Mouse (Mus musculus): ENCODE measurements around the gene Znrf2. TPM values are rescaled to one million over a fixed set of nuclear protein-coding genes. Genes with fewer than 3 reads are reported as not detected.

Gene Znrf2
- polyA plus RNA-seq, 1 experiment from 2014 or later, result 5.1 TPM

- no peak for DNase-seq (ENCODE audit: low spot score)
- H3K4me1 ChIP-seq (ENCODE audit: control insufficient read depth, insufficient read depth, low read length), result no peaks in the 10 kb centered on the region
- no peak overlapping the region for H3K4me3 ChIP-seq (ENCODE audit: low read depth, low read length)
- H3K36me3 ChIP-seq (ENCODE audit: control insufficient read depth, insufficient read depth, low read length), result no peaks in the 10 kb centered on the region
- H3K9me3 ChIP-seq (ENCODE audit: control insufficient read depth, low read length), result no peaks in the 10 kb centered on the region
- WGBS, result 61% methylated on average over 4 of the region's 4 CpGs
- H3K27me3 ChIP-seq (replicated peaks; ENCODE audit: control insufficient read depth, insufficient read depth, low read length), result no peaks in the 10 kb centered on the region
- H3K4me2 ChIP-seq (ENCODE audit: low read depth, low read length), result no peak overlapping the region
- no peak for ATAC-seq (ENCODE audit: low read depth)
- no peak overlapping the region for H3K27ac ChIP-seq (replicated peaks; ENCODE audit: low read depth, low read length)
- H3K9ac ChIP-seq (ENCODE audit: low read depth, low read length), result no peak overlapping the region
Measured at GRCm38 (mm10) chr6:54867411-54867745, 50.7 kb downstream of the Znrf2 start.

GRCm38 (mm10) chr6:54873029-54873428 is 56.3 kb downstream of the Znrf2 start:
- Histone ChIP-seq H3K9me3 (ENCODE audit: control insufficient read depth, low read length) (no peaks in the 10 kb centered on the region), H3K9ac (ENCODE audit: low read depth, low read length) (no peak overlapping the region), H3K27me3 (replicated peaks; ENCODE audit: control insufficient read depth, insufficient read depth, low read length) (no peaks in the 10 kb centered on the region), H3K27ac (replicated peaks; ENCODE audit: low read depth, low read length) (no peak overlapping the region), H3K4me3 (ENCODE audit: low read depth, low read length) (no peak overlapping the region), H3K4me2 (ENCODE audit: low read depth, low read length) (no peak overlapping the region), H3K36me3 (ENCODE audit: control insufficient read depth, insufficient read depth, low read length) (no peaks in the 10 kb centered on the region), H3K4me1 (ENCODE audit: control insufficient read depth, insufficient read depth, low read length) (no peaks in the 10 kb centered on the region; the same call in 1 of the 2 replicates)
- DNase-seq (ENCODE audit: low spot score), result no peak
- 68% methylated on average over 5 of the region's 5 CpGs for WGBS
- no peak for ATAC-seq (ENCODE audit: low read depth)

GRCm38 (mm10) chr6:54876782-54877181 is 60.1 kb downstream of the Znrf2 start:
- Histone ChIP-seq H3K4me1 (ENCODE audit: control insufficient read depth, insufficient read depth, low read length) (no peaks in the 10 kb centered on the region; the same call in 1 of the 2 replicates), H3K9ac (ENCODE audit: low read depth, low read length) (no peak overlapping the region), H3K27me3 (replicated peaks; ENCODE audit: control insufficient read depth, insufficient read depth, low read length) (no peaks in the 10 kb centered on the region), H3K36me3 (ENCODE audit: control insufficient read depth, insufficient read depth, low read length) (0 out of 2 replicates have a peak, but pooled peaks cover 3% of the 10 kb centered on the region), H3K4me2 (ENCODE audit: low read depth, low read length) (no peak overlapping the region), H3K4me3 (ENCODE audit: low read depth, low read length) (no peak overlapping the region), H3K27ac (replicated peaks; ENCODE audit: low read depth, low read length) (no peak overlapping the region), H3K9me3 (ENCODE audit: control insufficient read depth, low read length) (no peaks in the 10 kb centered on the region)
- ATAC-seq (ENCODE audit: low read depth) (no peak; the same call in 1 of the 2 replicates), DNase-seq (ENCODE audit: low spot score) (no peak)
- 48% methylated on average over 5 of the region's 5 CpGs for WGBS

- H3K27me3 ChIP-seq (replicated peaks; ENCODE audit: control insufficient read depth, insufficient read depth, low read length), result no peaks in the 10 kb centered on the region
- H3K36me3 ChIP-seq (ENCODE audit: control insufficient read depth, insufficient read depth, low read length), result 0 out of 2 replicates have a peak, but pooled peaks cover 3% of the 10 kb centered on the region
- H3K27ac ChIP-seq (replicated peaks; ENCODE audit: low read depth, low read length), result no peak overlapping the region
- no peak for DNase-seq (ENCODE audit: low spot score)
- WGBS, result 67% methylated on average over 3 of the region's 3 CpGs
- H3K4me1 ChIP-seq (ENCODE audit: control insufficient read depth, insufficient read depth, low read length), result no peaks in the 10 kb centered on the region; the same call in 1 of the 2 replicates
- no peak for ATAC-seq (ENCODE audit: low read depth)
- H3K9me3 ChIP-seq (ENCODE audit: control insufficient read depth, low read length), result no peaks in the 10 kb centered on the region
- no peak overlapping the region for H3K4me3 ChIP-seq (ENCODE audit: low read depth, low read length)
- no peak overlapping the region for H3K4me2 ChIP-seq (ENCODE audit: low read depth, low read length)
- no peak overlapping the region for H3K9ac ChIP-seq (ENCODE audit: low read depth, low read length)
Measured at GRCm38 (mm10) chr6:54877651-54878050, 60.9 kb downstream of the Znrf2 start.

- no peak overlapping the region for H3K4me2 ChIP-seq (ENCODE audit: low read depth, low read length)
- H3K36me3 ChIP-seq (ENCODE audit: control insufficient read depth, insufficient read depth, low read length), result 0 out of 2 replicates have a peak, but pooled peaks cover 3% of the 10 kb centered on the region
- no peak overlapping the region for H3K4me3 ChIP-seq (ENCODE audit: low read depth, low read length)
- no peaks in the 10 kb centered on the region for H3K27me3 ChIP-seq (replicated peaks; ENCODE audit: control insufficient read depth, insufficient read depth, low read length)
- no peak for DNase-seq (ENCODE audit: low spot score)
- ATAC-seq (ENCODE audit: low read depth), result no peak
- H3K9me3 ChIP-seq (ENCODE audit: control insufficient read depth, low read length), result no peaks in the 10 kb centered on the region
- H3K4me1 ChIP-seq (ENCODE audit: control insufficient read depth, insufficient read depth, low read length), result no peaks in the 10 kb centered on the region
- H3K9ac ChIP-seq (ENCODE audit: low read depth, low read length), result no peak overlapping the region
- H3K27ac ChIP-seq (replicated peaks; ENCODE audit: low read depth, low read length), result no peak overlapping the region
Measured at GRCm38 (mm10) chr6:54878546-54878945, 61.8 kb downstream of the Znrf2 start.

- Histone ChIP-seq H3K4me3 (ENCODE audit: low read depth, low read length) (no peak overlapping the region), H3K4me2 (ENCODE audit: low read depth, low read length) (no peak overlapping the region), H3K27ac (replicated peaks; ENCODE audit: low read depth, low read length) (no peak overlapping the region), H3K9ac (ENCODE audit: low read depth, low read length) (no peak overlapping the region), H3K9me3 (ENCODE audit: control insufficient read depth, low read length) (no peaks in the 10 kb centered on the region), H3K36me3 (ENCODE audit: control insufficient read depth, insufficient read depth, low read length) (0 out of 2 replicates have a peak, but pooled peaks cover 3% of the 10 kb centered on the region), H3K27me3 (replicated peaks; ENCODE audit: control insufficient read depth, insufficient read depth, low read length) (no peaks in the 10 kb centered on the region), H3K4me1 (ENCODE audit: control insufficient read depth, insufficient read depth, low read length) (no peaks in the 10 kb centered on the region)
- ATAC-seq (ENCODE audit: low read depth) (no peak), DNase-seq (ENCODE audit: low spot score) (no peak)
- 94% methylated on average over 4 of the region's 4 CpGs for WGBS
Measured at GRCm38 (mm10) chr6:54880086-54880485, 63.4 kb downstream of the Znrf2 start.

- Histone ChIP-seq H3K27ac (replicated peaks; ENCODE audit: low read depth, low read length) (no peak overlapping the region), H3K36me3 (ENCODE audit: control insufficient read depth, insufficient read depth, low read length) (0 out of 2 replicates have a peak, but pooled peaks cover 3% of the 10 kb centered on the region), H3K9ac (ENCODE audit: low read depth, low read length) (no peak overlapping the region), H3K4me2 (ENCODE audit: low read depth, low read length) (no peak overlapping the region), H3K9me3 (ENCODE audit: control insufficient read depth, low read length) (no peaks in the 10 kb centered on the region), H3K4me1 (ENCODE audit: control insufficient read depth, insufficient read depth, low read length) (no peaks in the 10 kb centered on the region), H3K27me3 (replicated peaks; ENCODE audit: control insufficient read depth, insufficient read depth, low read length) (no peaks in the 10 kb centered on the region), H3K4me3 (ENCODE audit: low read depth, low read length) (no peak overlapping the region)
- WGBS, result 86% methylated on average over 2 of the region's 2 CpGs
- no peak for DNase-seq (ENCODE audit: low spot score)
- ATAC-seq (ENCODE audit: low read depth), result no peak
Measured at GRCm38 (mm10) chr6:54883424-54883823, 66.7 kb downstream of the Znrf2 start.

- 59% methylated on average over 7 of the region's 7 CpGs for WGBS
- Histone ChIP-seq H3K4me1 (ENCODE audit: control insufficient read depth, insufficient read depth, low read length) (no peaks in the 10 kb centered on the region), H3K27me3 (replicated peaks; ENCODE audit: control insufficient read depth, insufficient read depth, low read length) (no peaks in the 10 kb centered on the region), H3K9ac (ENCODE audit: low read depth, low read length) (no peak overlapping the region), H3K36me3 (ENCODE audit: control insufficient read depth, insufficient read depth, low read length) (no peaks in the 10 kb centered on the region), H3K27ac (replicated peaks; ENCODE audit: low read depth, low read length) (no peak overlapping the region), H3K4me2 (ENCODE audit: low read depth, low read length) (no peak overlapping the region), H3K4me3 (ENCODE audit: low read depth, low read length) (no peak overlapping the region), H3K9me3 (ENCODE audit: control insufficient read depth, low read length) (no peaks in the 10 kb centered on the region)
- DNase-seq (ENCODE audit: low spot score) (no peak), ATAC-seq (ENCODE audit: low read depth) (no peak)
Measured at GRCm38 (mm10) chr6:54886195-54886594, 69.5 kb downstream of the Znrf2 start.

- H3K27me3 ChIP-seq (replicated peaks; ENCODE audit: control insufficient read depth, insufficient read depth, low read length), result no peaks in the 10 kb centered on the region
- H3K4me2 ChIP-seq (ENCODE audit: low read depth, low read length), result no peak overlapping the region
- H3K4me1 ChIP-seq (ENCODE audit: control insufficient read depth, insufficient read depth, low read length), result no peaks in the 10 kb centered on the region
- H3K9me3 ChIP-seq (ENCODE audit: control insufficient read depth, low read length), result no peaks in the 10 kb centered on the region
- no peak overlapping the region for H3K27ac ChIP-seq (replicated peaks; ENCODE audit: low read depth, low read length)
- no peak for ATAC-seq (ENCODE audit: low read depth)
- H3K4me3 ChIP-seq (ENCODE audit: low read depth, low read length), result no peak overlapping the region
- H3K36me3 ChIP-seq (ENCODE audit: control insufficient read depth, insufficient read depth, low read length), result no peaks in the 10 kb centered on the region
- no peak for DNase-seq (ENCODE audit: low spot score)
- no peak overlapping the region for H3K9ac ChIP-seq (ENCODE audit: low read depth, low read length)
- WGBS, result 75% methylated on average over 9 of the region's 9 CpGs
Measured at GRCm38 (mm10) chr6:54890221-54890620, 73.5 kb downstream of the Znrf2 start.

Measured in embryonic facial prominence, embryonic 14.5 days (tissue).